Mouse (Mus musculus): ENCODE data around the gene Ticrr.
A peak's percentile ranks its signal among the peaks of the same experiment; 100 is the strongest.

Gene Ticrr

GRCm38 (mm10) chr7:79696495-79696894 lies 36.5 kb downstream of the Ticrr start:
- DNase-seq (ENCODE audit: low spot score) = no peak

- DNase-seq (ENCODE audit: low spot score) = no peak
Observed at GRCm38 (mm10) chr7:79702755-79703154, 42.8 kb downstream of the Ticrr start.

- no peak for DNase-seq (ENCODE audit: low spot score)
Observed at GRCm38 (mm10) chr7:79705210-79705609, 45.2 kb downstream of the Ticrr start.

- peak; percentile 57 for DNase-seq (ENCODE audit: low spot score)
Observed at GRCm38 (mm10) chr7:79710130-79710607, 50.2 kb downstream of the Ticrr start.

- no peak for DNase-seq (ENCODE audit: low spot score)
Observed at GRCm38 (mm10) chr7:79710831-79711230, 50.8 kb downstream of the Ticrr start.

- DNase-seq (ENCODE audit: low spot score) = peak; percentile 85
Observed at GRCm38 (mm10) chr7:79715187-79715981, 55.4 kb downstream of the Ticrr start, which contains the start of gene Kif7. TSS of gene Kif7 (minus strand) at chr7:79715720.

GRCm38 (mm10) chr7:79721386-79721977 lies 61.5 kb downstream of the Ticrr start:
- DNase-seq (ENCODE audit: low spot score) = peak; percentile 46

GRCm38 (mm10) chr7:79727091-79727490 lies 67.1 kb downstream of the Ticrr start:
- no peak for DNase-seq (ENCODE audit: low spot score)

- no peak for DNase-seq (ENCODE audit: low spot score)
Observed at GRCm38 (mm10) chr7:79728219-79728618, 68.2 kb downstream of the Ticrr start.

- peak; percentile 58 for DNase-seq (ENCODE audit: low spot score)
Observed at GRCm38 (mm10) chr7:79729169-79729568, 69.2 kb downstream of the Ticrr start.

- no peak for DNase-seq (ENCODE audit: low spot score)
Observed at GRCm38 (mm10) chr7:79729743-79730370, 69.9 kb downstream of the Ticrr start.

- no peak for DNase-seq (ENCODE audit: low spot score)
Observed at GRCm38 (mm10) chr7:79731438-79731837, 71.4 kb downstream of the Ticrr start.

GRCm38 (mm10) chr7:79732622-79733021 lies 72.6 kb downstream of the Ticrr start, which contains the start of gene Plin1:
TSS of gene Plin1 (minus strand) at chr7:79732903.
- DNase-seq (ENCODE audit: low spot score) = no peak

GRCm38 (mm10) chr7:79734563-79734962 lies 74.6 kb downstream of the Ticrr start:
- peak; percentile 60 for DNase-seq (ENCODE audit: low spot score)

- no peak for DNase-seq (ENCODE audit: low spot score)
Observed at GRCm38 (mm10) chr7:79736511-79736910, 76.5 kb downstream of the Ticrr start.

GRCm38 (mm10) chr7:79738913-79739312 lies 78.9 kb downstream of the Ticrr start:
- DNase-seq (ENCODE audit: low spot score) = no peak

- no peak for DNase-seq (ENCODE audit: low spot score)
Observed at GRCm38 (mm10) chr7:79740279-79740678, 80.3 kb downstream of the Ticrr start.

GRCm38 (mm10) chr7:79742277-79742658 lies 82.3 kb downstream of the Ticrr start:
- no peak for DNase-seq (ENCODE audit: low spot score)

GRCm38 (mm10) chr7:79742659-79743536 lies 82.9 kb downstream of the Ticrr start, which contains the start of the genes Pex11a and Wdr93:
TSS of gene Pex11a (minus strand) at chr7:79743131.
TSS of gene Wdr93 (plus strand) at chr7:79743163.
- peak; percentile 88 for DNase-seq (ENCODE audit: low spot score)

- DNase-seq (ENCODE audit: low spot score) = no peak
Observed at GRCm38 (mm10) chr7:79744051-79744450, 84.1 kb downstream of the Ticrr start.

- DNase-seq (ENCODE audit: low spot score) = no peak
Observed at GRCm38 (mm10) chr7:79744585-79744984, 84.6 kb downstream of the Ticrr start.

GRCm38 (mm10) chr7:79747659-79748058 lies 87.7 kb downstream of the Ticrr start:
- no peak for DNase-seq (ENCODE audit: low spot score)
